Mouse (Mus musculus) liver, postnatal 0 days (tissue): Measurements from ENCODE around the gene Zeb2. TPM values are rescaled to one million over a fixed set of nuclear protein-coding genes. Genes with fewer than 3 reads are reported as not detected.

Experiments used
- ATAC-seq: fragments of 200-750 bp; cut with Nextera tagmentation; 2 replicates; pipeline ENCODE4 v1.8.0; 2017; ENCODE audit warnings: mild to moderate bottlenecking, moderate library complexity
- DNase-seq: peaks from one replicate; pipeline ENCODE4 v3.0.0-alpha.2; 2016
- H3K27ac ChIP-seq: fragments of 300-500 bp; sonication (generic); 2 replicates; pipeline ENCODE4 v1.5.1; 2014; ENCODE audit warnings: antibody characterized with exemption, moderate library complexity, mild to moderate bottlenecking, low read depth
- H3K27me3 ChIP-seq: fragments of 300-500 bp; sonication (generic); 2 replicates; pipeline ENCODE4 v1.6.1; 2014; ENCODE audit warnings: low read length, control low read depth, mixed read lengths; ENCODE audit not compliant: insufficient read depth
- H3K36me3 ChIP-seq: fragments of 300-500 bp; sonication (generic); replicated peaks from 2 replicates; pipeline ENCODE4 v1.6.1; 2014; ENCODE audit warnings: mild to moderate bottlenecking, control low read depth, low read length, moderate library complexity, mixed read lengths; ENCODE audit not compliant: insufficient read depth
- H3K4me1 ChIP-seq: fragments of 300-500 bp; sonication (generic); 2 replicates; pipeline ENCODE4 v1.6.1; 2014; ENCODE audit warnings: antibody characterized with exemption, mild to moderate bottlenecking, control low read depth; ENCODE audit not compliant: insufficient read depth
- H3K4me2 ChIP-seq: fragments of 300-500 bp; sonication (generic); 2 replicates; pipeline ENCODE4 v1.6.1; 2014; ENCODE audit warnings: low read depth, mild to moderate bottlenecking, low read length, moderate library complexity, mixed read lengths
- H3K4me3 ChIP-seq: fragments of 300-500 bp; sonication (generic); 2 replicates; pipeline ENCODE4 v1.5.1; 2014; ENCODE audit warnings: low read depth, low read length
- H3K9ac ChIP-seq: fragments of 300-500 bp; sonication (generic); replicated peaks from 2 replicates; pipeline ENCODE4 v1.6.1; 2014; ENCODE audit warnings: mild to moderate bottlenecking, moderate library complexity
- H3K9me3 ChIP-seq: fragments of 300-500 bp; sonication (generic); 2 replicates; pipeline ENCODE4 v1.6.1; 2016; ENCODE audit warnings: mild to moderate bottlenecking, control low read depth, low read length, mixed read lengths
- CTCF ChIP-seq: sonication (generic); IDR thresholded peaks from 2 replicates; pipeline ENCODE4 v1.5.1; 2016; ENCODE audit warnings: antibody characterized with exemption, low read depth
- EP300 ChIP-seq: IDR thresholded peaks from 2 replicates; pipeline ENCODE4 v1.6.1; 2016; ENCODE audit warnings: antibody characterized with exemption, low read depth, mild to moderate bottlenecking
- WGBS: fragments of 180-500 bp; shearing (Covaris S2); extraction: QIAGEN DNeasy Blood & Tissue Kit; methylation state at CpG from one replicate; pipeline ENCODE4 v1.1.7; 2014; ENCODE audit not compliant: insufficient replicate concordance; 5-methylcytosine and 5-hydroxymethylcytosine counted together
- polyA plus RNA-seq: library from polyadenylated mRNA; unstranded; fragments of >200 nt; fragmentation: Nextera tagmentation; extraction: Ambion mirVana; gene quantifications from 2 replicates; pipeline ENCODE4 v1.2.1, GENCODE M21; 2015

The Zeb2 gene
- polyA plus RNA-seq, 1 experiment from 2014 or later = 8.8 TPM

DNA sequence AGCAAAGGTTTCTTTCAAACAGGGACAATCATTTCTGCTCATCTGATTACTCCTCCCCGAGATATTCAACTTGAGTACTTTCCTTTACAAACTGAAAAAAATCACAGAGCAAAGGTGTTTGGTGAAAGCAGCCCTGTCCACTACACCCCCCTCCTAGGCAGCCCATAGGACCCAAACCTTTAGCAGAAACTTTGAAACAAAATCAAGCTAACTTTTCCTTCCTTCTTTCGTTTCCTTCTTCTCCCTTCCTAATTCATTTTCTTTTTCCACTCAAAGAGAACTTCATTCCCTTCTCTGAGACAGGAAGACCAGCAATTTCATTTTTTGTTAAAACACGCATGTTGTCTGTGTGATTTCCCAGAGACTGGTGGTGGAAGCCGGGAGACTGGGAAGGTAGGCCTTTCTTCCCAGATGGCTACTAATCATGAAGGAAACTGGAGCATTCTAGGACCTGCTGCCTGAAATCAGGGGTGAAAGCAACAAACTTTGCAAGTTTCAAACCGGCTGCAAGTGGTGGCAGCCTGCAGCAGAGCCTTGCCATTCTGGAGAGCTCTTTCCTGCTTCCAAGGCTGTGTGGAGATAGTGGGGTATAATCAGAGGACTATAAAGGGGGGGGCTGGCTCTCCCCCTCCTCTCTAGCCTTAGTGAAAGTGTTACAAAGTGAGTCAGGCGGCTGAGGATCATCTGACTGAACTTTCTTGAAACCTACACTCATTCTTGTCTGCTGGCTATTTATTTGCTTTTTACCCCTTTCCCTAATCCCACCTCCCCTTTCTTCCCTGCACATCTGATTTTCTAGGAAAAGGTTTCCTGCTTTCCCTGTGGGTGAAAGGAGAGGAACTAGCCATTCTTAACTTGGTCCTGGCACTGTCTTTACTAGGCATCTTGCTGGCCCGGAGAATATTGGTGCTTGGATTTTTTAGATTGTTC is 11.0 kb downstream of the Zeb2 start:
- WGBS = 42% methylated on average over 7 of the region's 7 CpGs
- H3K27ac ChIP-seq = peak overlapping the region; percentile 44
- peak overlapping the region; percentile 56 for H3K4me2 ChIP-seq
- ATAC-seq (no peak), DNase-seq (no peak)
- peaks cover 9% of the 10 kb centered on the region; the same call in 1 of the 2 replicates for H3K27me3 ChIP-seq
- H3K4me3 ChIP-seq = no peak overlapping the region
- 0 out of 2 replicates have a peak, but pooled peaks cover 10% of the 10 kb centered on the region for H3K36me3 ChIP-seq
- peaks cover 9% of the 10 kb centered on the region for H3K4me1 ChIP-seq
- TF ChIP-seq EP300 = 0 out of 2 replicates have a peak, but pooled peaks have one; percentile 27
- TF ChIP-seq CTCF = no peak
- H3K9ac ChIP-seq = peak overlapping the region; percentile 41; the same call in 1 of the 2 replicates
- H3K9me3 ChIP-seq = no peaks in the 10 kb centered on the region

DNA sequence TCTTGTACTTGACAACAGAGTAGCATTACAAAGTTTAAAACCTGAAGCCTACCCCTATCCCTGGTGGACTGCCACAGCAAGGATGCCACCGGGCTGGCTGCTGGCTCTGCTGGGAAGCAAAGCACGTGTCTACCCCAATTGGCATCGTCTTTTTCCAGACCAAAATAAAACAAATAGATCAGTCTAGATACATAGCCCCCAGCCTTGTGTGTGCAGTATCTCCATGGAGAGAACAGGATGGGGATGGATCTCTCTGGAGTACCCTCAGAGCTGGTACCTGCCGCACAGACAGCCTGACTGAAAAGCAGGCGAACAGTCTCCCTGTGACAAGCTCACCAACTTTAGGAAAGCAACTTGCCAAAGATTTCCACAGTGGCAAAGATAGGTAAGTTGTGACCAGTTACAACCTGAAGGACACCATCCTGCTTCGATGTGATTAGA is 11.9 kb downstream of the Zeb2 start:
- Histone ChIP-seq H3K4me2 (peak overlapping the region; percentile 56), H3K4me3 (no peak overlapping the region), H3K36me3 (peaks cover 10% of the 10 kb centered on the region; the same call in 1 of the 2 replicates), H3K9ac (no peak overlapping the region), H3K27ac (no peak overlapping the region), H3K9me3 (no peaks in the 10 kb centered on the region), H3K27me3 (0 out of 2 replicates have a peak, but pooled peaks cover 6% of the 10 kb centered on the region), H3K4me1 (peaks cover 18% of the 10 kb centered on the region)
- DNase-seq = no peak
- TF ChIP-seq CTCF = no peak
- no peak for TF ChIP-seq EP300
- WGBS = 62% methylated on average over 6 of the region's 6 CpGs
- no peak for ATAC-seq

GRCm38 (mm10) chr2:45104511-45105055 is 12.6 kb downstream of the Zeb2 start:
- WGBS = 44% methylated on average over 7 of the region's 7 CpGs
- 0 out of 2 replicates have a peak, but pooled peaks have one; percentile 12 for TF ChIP-seq CTCF
- TF ChIP-seq EP300 = no peak
- Histone ChIP-seq H3K4me3 (no peak overlapping the region), H3K9me3 (no peaks in the 10 kb centered on the region), H3K27me3 (0 out of 2 replicates have a peak, but pooled peaks cover 6% of the 10 kb centered on the region), H3K27ac (no peak overlapping the region), H3K4me1 (peaks cover 20% of the 10 kb centered on the region), H3K36me3 (peaks cover 10% of the 10 kb centered on the region; the same call in 1 of the 2 replicates), H3K4me2 (no peak overlapping the region), H3K9ac (no peak overlapping the region)
- DNase-seq = no peak
- ATAC-seq = no peak

DNA sequence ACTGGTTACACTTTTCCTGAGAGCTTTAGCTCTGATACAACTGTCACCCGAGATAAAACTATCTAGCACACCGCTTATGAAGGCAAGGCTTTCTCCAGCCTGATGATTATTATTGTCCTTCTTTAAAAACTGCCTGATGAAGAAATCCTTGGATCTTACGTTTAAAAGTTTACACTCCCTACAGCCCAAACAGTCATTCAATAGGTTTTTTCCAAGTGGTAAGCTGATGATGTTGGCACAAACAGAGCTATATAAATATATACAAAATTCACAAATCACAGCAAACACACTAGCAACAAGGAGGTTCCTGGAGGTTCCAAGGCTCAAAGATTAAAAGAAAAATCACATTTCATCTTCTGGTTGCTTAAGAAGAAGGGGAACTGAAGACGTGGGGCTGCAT is 13.1 kb downstream of the Zeb2 start:
- Histone ChIP-seq H3K9me3 (no peaks in the 10 kb centered on the region), H3K4me3 (no peak overlapping the region), H3K27me3 (0 out of 2 replicates have a peak, but pooled peaks cover 6% of the 10 kb centered on the region), H3K4me1 (peaks cover 21% of the 10 kb centered on the region), H3K9ac (no peak overlapping the region), H3K36me3 (peaks cover 10% of the 10 kb centered on the region; the same call in 1 of the 2 replicates), H3K4me2 (0 out of 2 replicates have a peak overlapping the region, but pooled peaks have one; percentile 18), H3K27ac (no peak overlapping the region)
- ATAC-seq (no peak), DNase-seq (no peak)
- WGBS = 32% methylated on average over 4 of the region's 4 CpGs
- TF ChIP-seq CTCF = no peak
- no peak for TF ChIP-seq EP300

GRCm38 (mm10) chr2:45103021-45103983 is 13.9 kb downstream of the Zeb2 start:
- DNase-seq (no peak), ATAC-seq (no peak)
- TF ChIP-seq CTCF (no peak), EP300 (no peak)
- no peak overlapping the region for H3K27ac ChIP-seq
- H3K4me2 ChIP-seq = no peak overlapping the region
- H3K9ac ChIP-seq = no peak overlapping the region
- peaks cover 26% of the 10 kb centered on the region for H3K4me1 ChIP-seq
- WGBS = 44% methylated on average over 10 of the region's 10 CpGs
- no peaks in the 10 kb centered on the region for H3K9me3 ChIP-seq
- H3K27me3 ChIP-seq = 0 out of 2 replicates have a peak, but pooled peaks cover 2% of the 10 kb centered on the region
- no peak overlapping the region for H3K4me3 ChIP-seq
- peaks cover 16% of the 10 kb centered on the region; the same call in 1 of the 2 replicates for H3K36me3 ChIP-seq
